Mouse (Mus musculus) liver, embryonic 14.5 days (tissue): ENCODE results near the gene 2310011J03Rik.
A peak's percentile ranks its signal among the peaks of the same experiment; 100 is the strongest.

Experiments used
- CTCF ChIP-seq: IDR thresholded peaks from 2 replicates; pipeline ENCODE4 v1.5.1; 2016; ENCODE audit warnings: antibody characterized with exemption, low read depth, control low read depth
- EP300 ChIP-seq: IDR thresholded peaks from 2 replicates; pipeline ENCODE4 v1.6.1; 2016; ENCODE audit warnings: antibody characterized with exemption, low read depth

- TF ChIP-seq EP300 (peak; percentile 35), CTCF (0 out of 2 replicates have a peak, but pooled peaks have one; percentile 27)
These were observed 24.8 kb upstream of the 2310011J03Rik start for GRCm38 (mm10) chr10:80345122-80345521.
